Mouse (Mus musculus): Measurements from ENCODE around the gene Dnajc16.

- TF ChIP-seq ZNF384 (IDR thresholded peaks at IDR 0.05; ENCODE audit: low read depth, low read length) (no peak), CHD2 (IDR thresholded peaks at IDR 0.05; ENCODE audit: low read depth, low read length) (no peak), HCFC1 (IDR thresholded peaks at IDR 0.05; ENCODE audit: borderline replicate concordance, insufficient read depth, low read length) (no peak)
Measured at GRCm38 (mm10) chr4:141738015-141738414, 52.7 kb downstream of the Dnajc16 start.

Measured in ES-E14 (cell line).